Mouse (Mus musculus) limb, embryonic 11.5 days (tissue): ENCODE results near the gene Aptx. TPM values are rescaled to one million over a fixed set of nuclear protein-coding genes. Genes with fewer than 3 reads are reported as not detected.

Experiments used
- ATAC-seq: fragments of 200-750 bp; cut with Nextera tagmentation; 2 replicates; pipeline ENCODE4 v1.8.0; 2017; ENCODE audit warnings: low read depth; ENCODE audit not compliant: insufficient number of reproducible peaks, low FRiP score, low TSS enrichment
- DNase-seq: peaks from one replicate; pipeline ENCODE4 v3.0.0-alpha.2; 2015; ENCODE audit warnings: low spot score
- H3K27ac ChIP-seq: fragments of 300-500 bp; sonication (generic); replicated peaks from 2 replicates; pipeline ENCODE4 v1.5.1; 2014; ENCODE audit warnings: low read depth, mild to moderate bottlenecking, low read length
- H3K27me3 ChIP-seq: fragments of 300-500 bp; sonication (generic); 2 replicates; pipeline ENCODE4 v1.6.1; 2014; ENCODE audit warnings: mild to moderate bottlenecking, low read length, mixed read lengths; ENCODE audit not compliant: control insufficient read depth, insufficient read depth
- H3K36me3 ChIP-seq: fragments of 300-500 bp; sonication (generic); 2 replicates; pipeline ENCODE4 v1.6.1; 2014; ENCODE audit warnings: mild to moderate bottlenecking, low read length, moderate library complexity, mixed read lengths; ENCODE audit not compliant: control insufficient read depth, insufficient read depth
- H3K4me1 ChIP-seq: fragments of 300-500 bp; sonication (generic); 2 replicates; pipeline ENCODE4 v1.6.1; 2014; ENCODE audit warnings: low read length, mixed read lengths; ENCODE audit not compliant: control insufficient read depth, insufficient read depth
- H3K4me2 ChIP-seq: fragments of 300-500 bp; sonication (generic); 2 replicates; pipeline ENCODE4 v1.6.1; 2014; ENCODE audit warnings: low read depth, mild to moderate bottlenecking, moderate library complexity; ENCODE audit not compliant: severe bottlenecking
- H3K4me3 ChIP-seq: fragments of 300-500 bp; sonication (generic); 2 replicates; pipeline ENCODE4 v1.5.1; 2014; ENCODE audit warnings: low read depth, low read length
- H3K9ac ChIP-seq: fragments of 300-500 bp; sonication (generic); 2 replicates; pipeline ENCODE4 v1.6.1; 2014; ENCODE audit warnings: mild to moderate bottlenecking, low read length
- H3K9me3 ChIP-seq: fragments of 300-500 bp; sonication (generic); 2 replicates; pipeline ENCODE4 v1.6.1; 2016; ENCODE audit warnings: low read length; ENCODE audit not compliant: control insufficient read depth
- WGBS: fragments of 180-500 bp; shearing (Covaris S2); extraction: QIAGEN DNeasy Blood & Tissue Kit; methylation state at CpG from one replicate; pipeline ENCODE4 v1.1.7; 2014; 5-methylcytosine and 5-hydroxymethylcytosine counted together
- microRNA counts: library from miRNA; unstranded; fragments of <30 nt; microRNA quantifications from one replicate; lab custom pipeline; 2016
- microRNA-seq: library from miRNA; unstranded; fragments of <30 nt; microRNA quantifications from one replicate; pipeline ENCODE4, GENCODE M21; 2016
- polyA plus RNA-seq: library from polyadenylated mRNA; unstranded; fragments of >200 nt; fragmentation: Nextera tagmentation; extraction: Ambion mirVana; gene quantifications from 2 replicates; pipeline ENCODE4 v1.2.1, GENCODE M21; 2014

The Aptx gene
- polyA plus RNA-seq, 1 experiment from 2014 or later, result 35.4 TPM

DNA sequence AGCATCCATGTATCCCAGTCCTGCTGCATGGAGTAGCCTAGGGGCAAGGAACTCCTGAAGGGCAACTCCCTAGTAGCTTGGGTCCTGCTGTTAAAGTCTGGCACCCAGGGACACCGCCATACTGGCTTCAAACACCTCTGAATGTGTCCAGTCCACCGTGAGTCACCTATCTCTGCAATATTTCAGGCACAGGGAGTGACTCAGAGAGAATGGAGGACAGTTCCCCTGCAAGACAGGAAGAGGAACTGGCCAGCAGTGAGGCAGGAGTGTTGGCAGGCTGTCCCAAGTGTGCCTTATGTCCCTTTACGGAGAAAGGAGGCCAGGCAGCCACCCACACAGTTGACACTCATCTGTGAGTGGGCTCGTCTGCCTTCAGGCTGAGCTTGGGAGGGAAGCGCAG, 53.9 kb downstream of the Aptx start:
- H3K4me3 ChIP-seq, result no peak overlapping the region
- H3K9ac ChIP-seq, result no peak overlapping the region
- no peaks in the 10 kb centered on the region for H3K36me3 ChIP-seq
- no peaks in the 10 kb centered on the region for H3K4me1 ChIP-seq
- H3K27me3 ChIP-seq, result no peaks in the 10 kb centered on the region
- ATAC-seq (no peak), DNase-seq (no peak)
- 79% methylated on average over 5 of the region's 5 CpGs for WGBS
- H3K27ac ChIP-seq, result no peak overlapping the region
- H3K9me3 ChIP-seq, result no peaks in the 10 kb centered on the region
- H3K4me2 ChIP-seq, result no peak overlapping the region

DNA sequence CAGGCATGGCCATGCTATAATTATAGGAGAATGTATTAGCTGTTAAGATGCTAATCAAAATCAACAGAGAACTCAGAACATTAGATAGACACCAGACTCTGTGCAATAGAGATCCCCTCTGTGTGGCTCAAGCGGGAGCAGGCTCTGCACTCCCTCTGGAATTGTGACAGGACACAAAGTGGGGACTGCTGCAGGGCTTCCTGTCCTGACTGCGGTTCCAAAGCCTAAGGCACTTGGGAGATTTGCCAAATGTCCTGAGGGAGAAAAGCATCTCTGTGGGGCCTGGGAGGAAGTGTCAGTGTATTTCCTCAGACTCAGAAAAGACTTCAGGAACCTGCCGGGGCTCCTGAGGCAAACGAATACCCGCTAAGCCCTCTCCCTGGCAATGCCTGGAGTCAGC, 59.4 kb downstream of the Aptx start:
- Histone ChIP-seq H3K36me3 (no peaks in the 10 kb centered on the region), H3K9ac (no peak overlapping the region), H3K27ac (no peak overlapping the region), H3K27me3 (no peaks in the 10 kb centered on the region), H3K4me2 (no peak overlapping the region), H3K4me3 (no peak overlapping the region), H3K9me3 (no peaks in the 10 kb centered on the region), H3K4me1 (no peaks in the 10 kb centered on the region)
- DNase-seq (no peak), ATAC-seq (no peak)
- 75% methylated on average over 5 of the region's 5 CpGs for WGBS

DNA sequence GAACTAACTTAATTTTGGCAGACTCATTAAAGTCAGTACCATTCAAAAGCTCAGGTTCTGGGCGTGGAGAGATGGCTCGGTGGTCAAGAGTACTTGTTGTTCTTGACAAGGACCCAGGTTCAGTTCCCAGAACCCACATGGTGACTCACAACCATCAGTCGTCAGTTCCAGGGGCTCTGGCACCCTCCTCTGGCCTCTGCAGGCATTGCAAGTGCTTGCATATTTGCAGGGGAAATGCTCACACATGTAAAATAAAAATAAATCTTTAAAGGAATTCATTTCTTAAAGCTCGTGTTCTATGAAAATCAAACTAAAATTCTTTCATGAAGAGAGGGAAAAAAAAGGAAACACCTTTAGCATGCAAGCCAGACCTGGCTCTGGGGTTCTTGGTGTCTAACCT, 62.0 kb downstream of the Aptx start:
- Histone ChIP-seq H3K4me3 (no peak overlapping the region), H3K4me2 (no peak overlapping the region), H3K27me3 (no peaks in the 10 kb centered on the region), H3K4me1 (no peaks in the 10 kb centered on the region), H3K9ac (no peak overlapping the region), H3K36me3 (no peaks in the 10 kb centered on the region), H3K9me3 (no peaks in the 10 kb centered on the region), H3K27ac (no peak overlapping the region)
- DNase-seq (no peak), ATAC-seq (no peak)
- 91% methylated on average over 4 of the region's 4 CpGs for WGBS

MicroRNAs encoded within 50 kb of the gene (microRNA counts, 519-probe panel; counts per million panel counts)
- microRNA mmu-miR-207 (lab: Ali Mortazavi, UCI), result not detected

Small RNAs within 50 kb of the gene (microRNA-seq; reads per million reads assigned to microRNA genes)
- gene Mir207, result not detected

Other genes starting within 250 kb of the Aptx start
- 0.07 and 0.21 TPM in 2 replicates for gene Tmem215, start 231.0 kb downstream of the Aptx start, polyA plus RNA-seq
- 583 and 614 TPM in 2 replicates for gene Dnaja1, start 19.0 kb upstream of the Aptx start, polyA plus RNA-seq
- gene Smu1, start 54.7 kb upstream of the Aptx start, polyA plus RNA-seq, result 183 and 185 TPM in 2 replicates
- 30.9 and 34.6 TPM in 2 replicates for gene B4galt1, start 150.8 kb upstream of the Aptx start, polyA plus RNA-seq
- not detected in 2 replicates for gene Spink4, start 216.9 kb upstream of the Aptx start, polyA plus RNA-seq
- gene Bag1, start 245.1 kb upstream of the Aptx start, polyA plus RNA-seq, result 254 and 256 TPM in 2 replicates
- 110 and 115 TPM in 2 replicates for gene Chmp5, start 245.2 kb upstream of the Aptx start, polyA plus RNA-seq